Mouse (Mus musculus): ENCODE data around the gene Dip2c.

GRCm38 (mm10) chr13:9494726-9495125, 218.4 kb downstream of the Dip2c start:
- TF ChIP-seq CTCF (IDR thresholded peaks at IDR 0.05; ENCODE audit: extremely low read depth, insufficient read depth, low read length) (no peak), POLR2A (IDR thresholded peaks at IDR 0.05; ENCODE audit: extremely low read depth, insufficient read depth, low read length) (no peak)

Data from cortical plate, adult 2 months (tissue).